Mouse (Mus musculus): ENCODE data around the gene Pdgfra. TPM values are rescaled to one million over a fixed set of nuclear protein-coding genes. Genes with fewer than 3 reads are reported as not detected.

Gene Pdgfra
- total and polyA plus RNA-seq, 3 experiments, result 0.60 TPM; not detected in 2

GRCm38 (mm10) chr5:75171859-75172258 is 19.8 kb downstream of the Pdgfra start:
- Histone ChIP-seq H3K36me3 (replicated peaks) (no peaks in the 10 kb centered on the region), H3K9me3 (replicated peaks) (no peaks in the 10 kb centered on the region), H3K4me1 (ENCODE audit: insufficient read depth, low read depth, low read length) (no peaks in the 10 kb centered on the region), H3K4me3 (ENCODE audit: low read depth, low read length) (no peak overlapping the region), H3K27me3 (ENCODE audit: insufficient read depth, low read length) (peaks cover 52% of the 10 kb centered on the region)
- TF ChIP-seq GATA1 (IDR thresholded peaks at IDR 0.05; ENCODE audit: borderline replicate concordance, low read length), result no peak
- TF ChIP-seq POLR2AphosphoS5 (IDR thresholded peaks at IDR 0.05; ENCODE audit: insufficient replicate concordance, low read depth, low read length), result no peak
- no peak for TF ChIP-seq TAL1 (conservative IDR thresholded peaks at IDR 0.05; ENCODE audit: low read depth, low read length)
- TF ChIP-seq GATA2 (IDR thresholded peaks at IDR 0.05; ENCODE audit: borderline replicate concordance, low read depth, low read length), result no peak
- TF ChIP-seq CTCF (IDR thresholded peaks at IDR 0.05; ENCODE audit: low read depth, low read length), result no peak
- DNase-seq (ENCODE audit: low spot score) (no peak), ATAC-seq (ENCODE audit: extremely low read depth, insufficient number of reproducible peaks, low FRiP score, poor library complexity, severe bottlenecking) (no peak)

GRCm38 (mm10) chr5:75179249-75179648 is 27.2 kb downstream of the Pdgfra start:
- no peak for TF ChIP-seq CTCF (IDR thresholded peaks at IDR 0.05; ENCODE audit: low read depth, low read length)
- no peak for TF ChIP-seq POLR2AphosphoS5 (IDR thresholded peaks at IDR 0.05; ENCODE audit: insufficient replicate concordance, low read depth, low read length)
- no peak for TF ChIP-seq TAL1 (conservative IDR thresholded peaks at IDR 0.05; ENCODE audit: low read depth, low read length)
- TF ChIP-seq GATA1 (IDR thresholded peaks at IDR 0.05; ENCODE audit: borderline replicate concordance, low read length), result no peak
- TF ChIP-seq GATA2 (IDR thresholded peaks at IDR 0.05; ENCODE audit: borderline replicate concordance, low read depth, low read length), result no peak
- Histone ChIP-seq H3K4me1 (ENCODE audit: insufficient read depth, low read depth, low read length) (no peaks in the 10 kb centered on the region), H3K9me3 (replicated peaks) (no peaks in the 10 kb centered on the region), H3K4me3 (ENCODE audit: low read depth, low read length) (no peak overlapping the region), H3K36me3 (replicated peaks) (no peaks in the 10 kb centered on the region), H3K27me3 (ENCODE audit: insufficient read depth, low read length) (peaks cover 34% of the 10 kb centered on the region)
- DNase-seq (ENCODE audit: low spot score), result no peak
- ATAC-seq (ENCODE audit: extremely low read depth, insufficient number of reproducible peaks, low FRiP score, poor library complexity, severe bottlenecking), result no peak

GRCm38 (mm10) chr5:75179726-75180290 is 27.7 kb downstream of the Pdgfra start:
- Histone ChIP-seq H3K9me3 (replicated peaks) (no peaks in the 10 kb centered on the region), H3K36me3 (replicated peaks) (no peaks in the 10 kb centered on the region), H3K4me1 (ENCODE audit: insufficient read depth, low read depth, low read length) (no peaks in the 10 kb centered on the region), H3K4me3 (ENCODE audit: low read depth, low read length) (no peak overlapping the region), H3K27me3 (ENCODE audit: insufficient read depth, low read length) (peaks cover 30% of the 10 kb centered on the region)
- ATAC-seq (ENCODE audit: extremely low read depth, insufficient number of reproducible peaks, low FRiP score, poor library complexity, severe bottlenecking) (no peak), DNase-seq (ENCODE audit: low spot score) (no peak)
- TF ChIP-seq GATA2 (IDR thresholded peaks at IDR 0.05; ENCODE audit: borderline replicate concordance, low read depth, low read length) (no peak), GATA1 (IDR thresholded peaks at IDR 0.05; ENCODE audit: borderline replicate concordance, low read length) (no peak), TAL1 (conservative IDR thresholded peaks at IDR 0.05; ENCODE audit: low read depth, low read length) (no peak), POLR2AphosphoS5 (IDR thresholded peaks at IDR 0.05; ENCODE audit: insufficient replicate concordance, low read depth, low read length) (no peak), CTCF (IDR thresholded peaks at IDR 0.05; ENCODE audit: low read depth, low read length) (no peak)

GRCm38 (mm10) chr5:75183653-75184052 is 31.6 kb downstream of the Pdgfra start:
- H3K36me3 ChIP-seq (replicated peaks), result no peaks in the 10 kb centered on the region
- ATAC-seq (ENCODE audit: extremely low read depth, insufficient number of reproducible peaks, low FRiP score, poor library complexity, severe bottlenecking), result no peak
- H3K4me1 ChIP-seq (ENCODE audit: insufficient read depth, low read depth, low read length), result no peaks in the 10 kb centered on the region
- H3K27me3 ChIP-seq (ENCODE audit: insufficient read depth, low read length), result peaks cover 38% of the 10 kb centered on the region
- H3K4me3 ChIP-seq (ENCODE audit: low read depth, low read length), result no peak overlapping the region
- no peak for TF ChIP-seq CTCF (IDR thresholded peaks at IDR 0.05; ENCODE audit: low read depth, low read length)
- H3K9me3 ChIP-seq (replicated peaks), result no peaks in the 10 kb centered on the region
- DNase-seq (ENCODE audit: low spot score), result no peak

- Histone ChIP-seq H3K36me3 (replicated peaks) (no peaks in the 10 kb centered on the region), H3K4me3 (ENCODE audit: low read depth, low read length) (no peak overlapping the region), H3K9me3 (replicated peaks) (no peaks in the 10 kb centered on the region), H3K27me3 (ENCODE audit: insufficient read depth, low read length) (peaks cover 41% of the 10 kb centered on the region), H3K4me1 (ENCODE audit: insufficient read depth, low read depth, low read length) (no peaks in the 10 kb centered on the region)
- ATAC-seq (ENCODE audit: extremely low read depth, insufficient number of reproducible peaks, low FRiP score, poor library complexity, severe bottlenecking) (no peak), DNase-seq (ENCODE audit: low spot score) (no peak)
- TF ChIP-seq CTCF (IDR thresholded peaks at IDR 0.05; ENCODE audit: low read depth, low read length) (no peak), GATA1 (IDR thresholded peaks at IDR 0.05; ENCODE audit: borderline replicate concordance, low read length) (no peak), TAL1 (conservative IDR thresholded peaks at IDR 0.05; ENCODE audit: low read depth, low read length) (no peak), GATA2 (IDR thresholded peaks at IDR 0.05; ENCODE audit: borderline replicate concordance, low read depth, low read length) (no peak), POLR2AphosphoS5 (IDR thresholded peaks at IDR 0.05; ENCODE audit: insufficient replicate concordance, low read depth, low read length) (no peak)
Measured at GRCm38 (mm10) chr5:75184112-75184511, 32.0 kb downstream of the Pdgfra start.

GRCm38 (mm10) chr5:75184693-75185235 is 32.7 kb downstream of the Pdgfra start:
- DNase-seq (ENCODE audit: low spot score) (no peak), ATAC-seq (ENCODE audit: extremely low read depth, insufficient number of reproducible peaks, low FRiP score, poor library complexity, severe bottlenecking) (no peak)
- no peaks in the 10 kb centered on the region for H3K9me3 ChIP-seq (replicated peaks)
- peaks cover 41% of the 10 kb centered on the region for H3K27me3 ChIP-seq (ENCODE audit: insufficient read depth, low read length)
- TF ChIP-seq TAL1 (conservative IDR thresholded peaks at IDR 0.05; ENCODE audit: low read depth, low read length) (no peak), POLR2AphosphoS5 (IDR thresholded peaks at IDR 0.05; ENCODE audit: insufficient replicate concordance, low read depth, low read length) (no peak), CTCF (IDR thresholded peaks at IDR 0.05; ENCODE audit: low read depth, low read length) (no peak), GATA2 (IDR thresholded peaks at IDR 0.05; ENCODE audit: borderline replicate concordance, low read depth, low read length) (no peak), GATA1 (IDR thresholded peaks at IDR 0.05; ENCODE audit: borderline replicate concordance, low read length) (no peak)
- no peaks in the 10 kb centered on the region for H3K4me1 ChIP-seq (ENCODE audit: insufficient read depth, low read depth, low read length)
- H3K36me3 ChIP-seq (replicated peaks), result no peaks in the 10 kb centered on the region
- H3K4me3 ChIP-seq (ENCODE audit: low read depth, low read length), result no peak overlapping the region

All from G1E (cell line).